Mouse (Mus musculus) CD4-positive helper T cell, adult 2 months (primary cell): Measurements from ENCODE around the gene Zmym2.
"Not testable (repeated sequence)": the region's sequence is repeated elsewhere in the genome, so short reads cannot be mapped to it uniquely, and the experiment has no call there.

Source experiments
- DNase-seq: peaks from one replicate; pipeline ENCODE4 v3.0.0-alpha.2; 2012; ENCODE audit warnings: low read depth, missing footprints, low spot score

The Zmym2 gene

GRCm38 (mm10) chr14:56886594-56887513 lies at the start of gene Zmym2:
TSS of gene Zmym2 (plus strand) at chr14:56886653.
- peak; percentile 88 for DNase-seq

- DNase-seq: no peak
Observed at GRCm38 (mm10) chr14:56844033-56844432, 42.4 kb upstream of the Zmym2 start.

- DNase-seq: no peak
Observed at GRCm38 (mm10) chr14:56844507-56844906, 41.9 kb upstream of the Zmym2 start.

- DNase-seq: no peak
Observed at GRCm38 (mm10) chr14:56848322-56848721, 38.1 kb upstream of the Zmym2 start.

GRCm38 (mm10) chr14:56849681-56850080 lies 36.8 kb upstream of the Zmym2 start:
- no peak for DNase-seq

GRCm38 (mm10) chr14:56864041-56864440 lies 22.4 kb upstream of the Zmym2 start:
- DNase-seq: no peak

GRCm38 (mm10) chr14:56864641-56865040 lies 21.8 kb upstream of the Zmym2 start:
- no peak for DNase-seq

- DNase-seq: not testable (repeated sequence)
Observed at GRCm38 (mm10) chr14:56865112-56865511, 21.3 kb upstream of the Zmym2 start.

- no peak for DNase-seq
Observed at GRCm38 (mm10) chr14:56873525-56873924, 12.9 kb upstream of the Zmym2 start.

GRCm38 (mm10) chr14:56875586-56876159 lies 10.8 kb upstream of the Zmym2 start:
- no peak for DNase-seq

- no peak for DNase-seq
Observed at GRCm38 (mm10) chr14:56881271-56881670, 5.2 kb upstream of the Zmym2 start.

DNA sequence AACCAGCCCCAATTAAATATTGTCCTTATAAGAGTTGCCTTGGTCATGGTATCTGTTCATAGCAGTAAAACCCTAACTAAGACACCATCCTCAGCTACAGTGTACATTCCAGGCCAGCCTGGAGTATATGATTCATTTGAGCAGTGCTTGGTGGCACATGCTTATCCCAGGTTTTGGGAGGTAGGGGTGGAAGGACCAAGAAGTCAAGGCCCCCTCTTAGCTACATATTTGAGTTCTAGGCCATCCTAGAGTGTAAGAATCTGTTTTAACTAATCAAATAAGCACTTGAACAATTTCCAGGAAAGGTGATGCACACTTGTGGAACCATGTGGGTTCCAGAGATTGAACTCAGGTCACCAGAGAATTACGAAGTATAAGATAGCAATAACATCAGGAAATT lies 3.0 kb upstream of the Zmym2 start:
- no peak for DNase-seq

- peak; percentile 91 for DNase-seq
Observed at GRCm38 (mm10) chr14:56885308-56885771, 1.1 kb upstream of the Zmym2 start.

- DNase-seq: peak; percentile 90
Observed at GRCm38 (mm10) chr14:56885986-56886593, 363 bp upstream of the Zmym2 start.

DNA sequence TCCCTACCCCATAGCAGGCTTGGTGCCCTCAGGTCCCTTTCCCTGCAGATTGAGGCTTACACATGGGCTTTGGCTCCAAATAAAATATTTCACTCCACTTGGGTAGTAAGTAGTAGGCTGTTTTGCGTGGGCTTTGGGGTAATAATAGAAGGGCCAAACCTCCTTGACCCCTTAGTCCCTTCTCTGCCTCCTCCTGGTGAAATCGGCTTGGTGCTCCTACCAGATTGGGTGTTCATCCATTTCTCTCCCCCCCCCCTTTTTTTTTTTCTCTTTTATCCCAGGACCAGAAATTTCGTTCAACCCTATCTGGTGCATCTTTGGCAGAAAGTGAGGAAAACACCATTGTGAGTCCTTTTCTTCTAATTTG lies 1.0 kb downstream of the Zmym2 start:
- no peak for DNase-seq

- DNase-seq: peak; percentile 91
Observed at GRCm38 (mm10) chr14:56887887-56888286, 1.4 kb downstream of the Zmym2 start.

- no peak for DNase-seq
Observed at GRCm38 (mm10) chr14:56888416-56888815, 2.0 kb downstream of the Zmym2 start.

- DNase-seq: no peak
Observed at GRCm38 (mm10) chr14:56894417-56894816, 8.0 kb downstream of the Zmym2 start.

DNA sequence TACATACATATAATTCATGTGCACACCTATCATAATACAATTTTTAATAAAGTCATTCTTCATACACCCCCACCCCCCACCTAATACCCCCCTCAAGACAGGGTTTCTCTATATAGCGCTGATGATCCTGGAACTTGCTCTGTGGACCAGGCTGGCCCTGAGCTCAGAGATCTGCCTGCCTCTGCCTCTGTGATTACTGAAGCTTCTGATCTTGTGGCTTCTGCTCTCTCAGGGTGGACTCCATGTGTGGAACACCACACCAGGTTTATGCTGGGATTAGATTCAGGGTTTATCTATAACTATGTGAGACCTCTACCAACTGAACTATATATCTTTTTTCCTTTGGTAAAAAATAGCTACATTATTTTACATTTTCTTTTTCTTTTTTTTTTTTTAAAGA lies 10.1 kb downstream of the Zmym2 start:
- DNase-seq: no peak

- DNase-seq: no peak
Observed at GRCm38 (mm10) chr14:56897475-56897874, 11.0 kb downstream of the Zmym2 start.

DNA sequence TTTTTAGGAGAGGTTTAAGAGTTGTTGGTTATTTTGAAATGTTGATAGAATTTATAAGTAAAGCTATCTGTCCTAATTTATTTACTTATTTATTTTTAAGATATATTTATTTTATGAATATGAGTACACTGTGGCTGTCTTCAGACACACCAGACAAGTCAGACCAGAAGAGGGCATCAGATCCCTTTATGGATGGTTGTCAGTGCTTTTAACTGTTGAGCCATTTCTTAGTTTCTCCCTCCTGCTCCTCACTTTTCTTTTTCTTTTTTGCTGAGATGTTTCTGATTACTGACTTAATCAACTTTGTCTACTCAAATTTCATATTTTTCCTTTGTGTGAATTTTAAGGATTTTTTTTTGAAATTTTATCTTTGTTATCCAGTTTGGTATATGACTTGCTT lies 13.2 kb downstream of the Zmym2 start:
- DNase-seq: no peak

DNA sequence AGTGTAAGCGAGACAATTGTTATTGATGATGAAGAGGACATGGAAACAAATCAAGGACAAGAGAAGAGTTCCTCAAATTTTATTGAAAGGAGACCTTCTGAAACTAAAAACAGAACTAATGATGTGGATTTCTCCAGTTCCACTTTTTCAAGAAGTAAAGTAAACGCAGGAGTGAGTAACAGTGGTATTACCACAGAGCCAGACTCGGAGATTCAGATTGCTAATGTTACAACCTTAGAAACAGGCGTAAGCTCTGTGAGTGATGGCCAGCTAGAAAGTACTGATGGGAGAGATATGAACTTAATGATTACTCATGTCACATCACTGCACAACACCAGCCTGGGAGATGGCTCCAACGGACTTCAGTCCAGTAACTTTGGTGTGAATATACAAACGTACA lies 16.6 kb downstream of the Zmym2 start:
- DNase-seq: no peak

- DNase-seq: no peak
Observed at GRCm38 (mm10) chr14:56905696-56906095, 19.2 kb downstream of the Zmym2 start.
